Mouse (Mus musculus) stomach, embryonic 16.5 days (tissue): ENCODE results near the gene Rab17. TPM values are rescaled to one million over a fixed set of nuclear protein-coding genes. Genes with fewer than 3 reads are reported as not detected.

Experiments
- ATAC-seq: fragments of 200-750 bp; cut with Nextera tagmentation; 2 replicates; pipeline ENCODE4 v1.8.0; 2017; ENCODE audit warnings: moderate number of reproducible peaks, moderate TSS enrichment; ENCODE audit not compliant: insufficient read depth, low FRiP score
- H3K27ac ChIP-seq: fragments of 300-500 bp; sonication (generic); 2 replicates; pipeline ENCODE4 v1.5.1; 2014; ENCODE audit warnings: low read length
- H3K27me3 ChIP-seq: fragments of 300-500 bp; sonication (generic); 2 replicates; pipeline ENCODE4 v1.6.1; 2014; ENCODE audit warnings: low read length, control low read depth, mixed read lengths; ENCODE audit not compliant: control insufficient read depth, insufficient read depth
- H3K36me3 ChIP-seq: fragments of 300-500 bp; sonication (generic); 2 replicates; pipeline ENCODE4 v1.6.1; 2014; ENCODE audit warnings: low read length; ENCODE audit not compliant: control insufficient read depth, insufficient read depth
- H3K4me1 ChIP-seq: fragments of 300-500 bp; sonication (generic); 2 replicates; pipeline ENCODE4 v1.6.1; 2014; ENCODE audit warnings: low read length, control low read depth, mixed read lengths; ENCODE audit not compliant: control insufficient read depth, insufficient read depth
- H3K4me2 ChIP-seq: fragments of 300-500 bp; sonication (generic); 2 replicates; pipeline ENCODE4 v1.6.1; 2014; ENCODE audit warnings: low read depth, low read length, mixed read lengths
- H3K4me3 ChIP-seq: fragments of 300-500 bp; sonication (generic); replicated peaks from 2 replicates; pipeline ENCODE4 v1.5.1; 2014; ENCODE audit warnings: mild to moderate bottlenecking, low read length
- H3K9ac ChIP-seq: fragments of 300-500 bp; sonication (generic); 2 replicates; pipeline ENCODE4 v1.6.1; 2014; ENCODE audit warnings: low read length
- H3K9me3 ChIP-seq: fragments of 300-500 bp; sonication (generic); replicated peaks from 2 replicates; pipeline ENCODE4 v1.6.1; 2016; ENCODE audit warnings: low read length, control low read depth; ENCODE audit not compliant: control insufficient read depth
- WGBS: fragments of 180-500 bp; shearing (Covaris S2); extraction: QIAGEN DNeasy Blood & Tissue Kit; methylation state at CpG from one replicate; pipeline ENCODE4 v1.1.7; 2014; 5-methylcytosine and 5-hydroxymethylcytosine counted together
- polyA plus RNA-seq: library from polyadenylated mRNA; unstranded; fragments of >200 nt; fragmentation: Nextera tagmentation; extraction: Ambion mirVana; gene quantifications from 2 replicates; pipeline ENCODE4 v1.2.1, GENCODE M21; 2015

Gene Rab17
- polyA plus RNA-seq, 1 experiment from 2014 or later, result 10.0 TPM

- Histone ChIP-seq H3K27me3 (no peaks in the 10 kb centered on the region), H3K9ac (no peak overlapping the region), H3K27ac (no peak overlapping the region), H3K4me2 (no peak overlapping the region), H3K4me3 (no peak overlapping the region), H3K9me3 (no peaks in the 10 kb centered on the region), H3K36me3 (no peaks in the 10 kb centered on the region), H3K4me1 (peaks cover 14% of the 10 kb centered on the region)
- ATAC-seq, result peak; percentile 27; the same call in 1 of the 2 replicates
- WGBS, result 47% methylated on average over 12 of the region's 12 CpGs
Observed at GRCm38 (mm10) chr1:90974906-90975649, 5.6 kb upstream of the Rab17 start.

- Histone ChIP-seq H3K27me3 (no peaks in the 10 kb centered on the region), H3K9ac (peak overlapping the region; percentile 55), H3K27ac (0 out of 2 replicates have a peak overlapping the region, but pooled peaks have one; percentile 39), H3K4me2 (no peak overlapping the region), H3K9me3 (no peaks in the 10 kb centered on the region), H3K36me3 (no peaks in the 10 kb centered on the region), H3K4me1 (peaks cover 16% of the 10 kb centered on the region), H3K4me3 (no peak overlapping the region)
- WGBS, result 83% methylated on average over 2 of the region's 2 CpGs
- no peak; the same call in 1 of the 2 replicates for ATAC-seq
Observed at GRCm38 (mm10) chr1:90973574-90973911, 4.1 kb upstream of the Rab17 start.

- peak overlapping the region; percentile 55 for H3K9ac ChIP-seq
- ATAC-seq, result peak; percentile 68
- peaks cover 16% of the 10 kb centered on the region for H3K4me1 ChIP-seq
- no peaks in the 10 kb centered on the region for H3K36me3 ChIP-seq
- no peaks in the 10 kb centered on the region for H3K9me3 ChIP-seq
- H3K4me3 ChIP-seq, result no peak overlapping the region
- no peak overlapping the region for H3K27ac ChIP-seq
- no peak overlapping the region for H3K4me2 ChIP-seq
- 23% methylated on average over 9 of the region's 9 CpGs for WGBS
- H3K27me3 ChIP-seq, result no peaks in the 10 kb centered on the region
Observed at GRCm38 (mm10) chr1:90972911-90973573, 3.6 kb upstream of the Rab17 start.

GRCm38 (mm10) chr1:90969881-90970390 is 475 bp upstream of the Rab17 start:
- Histone ChIP-seq H3K9me3 (no peaks in the 10 kb centered on the region), H3K4me1 (peaks cover 25% of the 10 kb centered on the region), H3K27ac (peak overlapping the region; percentile 80), H3K4me2 (peak overlapping the region; percentile 44), H3K36me3 (no peaks in the 10 kb centered on the region), H3K27me3 (no peaks in the 10 kb centered on the region), H3K9ac (no peak overlapping the region), H3K4me3 (no peak overlapping the region)
- no peak for ATAC-seq
- WGBS, result 58% methylated on average over 10 of the region's 10 CpGs

- 0 out of 2 replicates have a peak overlapping the region, but pooled peaks have one; percentile 11 for H3K27ac ChIP-seq
- H3K4me1 ChIP-seq, result peaks cover 24% of the 10 kb centered on the region
- no peaks in the 10 kb centered on the region for H3K36me3 ChIP-seq
- peak overlapping the region; percentile 44 for H3K4me2 ChIP-seq
- H3K27me3 ChIP-seq, result no peaks in the 10 kb centered on the region
- 66% methylated on average over 4 of the region's 4 CpGs for WGBS
- no peak overlapping the region for H3K9ac ChIP-seq
- peak overlapping the region; percentile 16; the same call in 1 of the 2 replicates for H3K4me3 ChIP-seq
- H3K9me3 ChIP-seq, result no peaks in the 10 kb centered on the region
- ATAC-seq, result no peak
Observed at GRCm38 (mm10) chr1:90968649-90969048, 812 bp downstream of the Rab17 start.

- H3K27ac ChIP-seq, result peak overlapping the region; percentile 62; the same call in 1 of the 2 replicates
- peak overlapping the region; percentile 17; the same call in 1 of the 2 replicates for H3K4me2 ChIP-seq
- 56% methylated on average over 7 of the region's 7 CpGs for WGBS
- H3K27me3 ChIP-seq, result no peaks in the 10 kb centered on the region
- no peaks in the 10 kb centered on the region for H3K36me3 ChIP-seq
- H3K9ac ChIP-seq, result peak overlapping the region; percentile 33
- no peaks in the 10 kb centered on the region for H3K9me3 ChIP-seq
- no peak overlapping the region for H3K4me3 ChIP-seq
- ATAC-seq, result peak; percentile 49; the same call in 1 of the 2 replicates
- peaks cover 28% of the 10 kb centered on the region for H3K4me1 ChIP-seq
Observed at GRCm38 (mm10) chr1:90967583-90967982, 1.9 kb downstream of the Rab17 start.

- peak; percentile 81; the same call in 1 of the 2 replicates for ATAC-seq
- peak overlapping the region; percentile 46 for H3K27ac ChIP-seq
Observed at GRCm38 (mm10) chr1:90962994-90963393, 6.5 kb downstream of the Rab17 start.

GRCm38 (mm10) chr1:90962526-90962925 is 6.9 kb downstream of the Rab17 start:
- Histone ChIP-seq H3K4me2 (no peak overlapping the region), H3K9me3 (no peaks in the 10 kb centered on the region), H3K4me3 (no peak overlapping the region), H3K27me3 (no peaks in the 10 kb centered on the region), H3K27ac (peak overlapping the region; percentile 46; the same call in 1 of the 2 replicates), H3K36me3 (no peaks in the 10 kb centered on the region), H3K4me1 (peaks cover 24% of the 10 kb centered on the region), H3K9ac (no peak overlapping the region)
- ATAC-seq, result peak; percentile 9; the same call in 1 of the 2 replicates
- 44% methylated on average over 4 of the region's 4 CpGs for WGBS

More at GRCm38 (mm10) chr1:90962994-90963393, 6.5 kb downstream of the Rab17 start:
- H3K9me3 ChIP-seq, result no peaks in the 10 kb centered on the region
- H3K27me3 ChIP-seq, result no peaks in the 10 kb centered on the region
- H3K9ac ChIP-seq, result no peak overlapping the region
- WGBS, result 4% methylated on average over 3 of the region's 3 CpGs
- no peak overlapping the region for H3K4me3 ChIP-seq
- H3K36me3 ChIP-seq, result no peaks in the 10 kb centered on the region
- no peak overlapping the region for H3K4me2 ChIP-seq
- H3K4me1 ChIP-seq, result peaks cover 28% of the 10 kb centered on the region
